8 mouse cellular contexts compared by ENCODE assay signal in the genomic region with DNA sequence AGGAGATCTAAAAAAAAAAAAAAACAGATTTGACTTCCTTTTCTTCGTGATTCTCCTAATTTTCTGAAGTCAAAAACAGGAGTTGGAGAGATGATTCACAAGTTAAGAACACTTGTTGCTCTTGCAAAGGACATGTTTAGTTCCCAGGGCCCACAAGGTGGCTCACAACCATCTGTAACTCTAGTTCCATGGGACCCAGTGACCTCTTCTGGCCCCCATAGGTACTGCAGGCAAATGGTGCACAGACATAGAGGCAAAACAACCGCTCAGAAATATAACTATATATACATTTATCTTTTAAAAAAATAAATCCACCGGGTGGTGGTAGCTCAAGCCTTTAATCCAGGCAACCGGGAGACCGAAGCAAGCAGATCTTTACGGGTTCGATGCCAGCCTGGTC. TPM values are rescaled to one million over a fixed set of nuclear protein-coding genes. Genes with fewer than 3 reads are reported as not detected.
DNase-seq lines count a peak whose midpoint lies in the region; ATAC-seq lines count a peak whose summit lies in the region.

No protein-coding gene starts in this region.

- H3K9ac ChIP-seq in forebrain, embryonic 13.5 days: no peak overlapping the region
- no peak overlapping the region for H3K9ac ChIP-seq in hindbrain, embryonic 11.5 days (ENCODE audit: low read depth, low read length)

- H3K9me3 ChIP-seq in forebrain, embryonic 13.5 days (replicated peaks): no peaks in the 10 kb centered on the region
- H3K9me3 ChIP-seq in hindbrain, embryonic 11.5 days (ENCODE audit: control insufficient read depth, low read length): no peaks in the 10 kb centered on the region

- H3K4me1 ChIP-seq in forebrain, embryonic 13.5 days: peaks cover 5% of the 10 kb centered on the region
- no peaks in the 10 kb centered on the region for H3K4me1 ChIP-seq in hindbrain, embryonic 11.5 days (replicated peaks; ENCODE audit: control insufficient read depth, insufficient read depth, low read length)

- no peak overlapping the region for H3K27ac ChIP-seq in forebrain, embryonic 13.5 days
- no peak overlapping the region for H3K27ac ChIP-seq in hindbrain, embryonic 11.5 days (ENCODE audit: low read depth, low read length)

- no peak for ATAC-seq in cerebellum, adult (ENCODE audit: insufficient number of reproducible peaks, low FRiP score, low TSS enrichment)
- no peak for ATAC-seq in forebrain, embryonic 13.5 days
- ATAC-seq in hindbrain, embryonic 11.5 days (ENCODE audit: low FRiP score): no peak
- peak; percentile 65 for ATAC-seq in megakaryocyte, adult 5-6 weeks (ENCODE audit: poor library complexity, severe bottlenecking)

- DNase-seq in cerebellum, adult 11 months: peak; percentile 25
- peak; percentile 87 for DNase-seq in c-Kit-positive CD71-positive TER-119-negative erythroid progenitor cells, embryonic 14.5 days (ENCODE audit: low read depth)
- peak; percentile 70 for DNase-seq in hindbrain, embryonic 11.5 days (ENCODE audit: low spot score)
- DNase-seq in left cerebral cortex, adult 18-20 months (ENCODE audit: low spot score in 2 of 2): peak; percentile 11 to 14
- peak; percentile 61 for DNase-seq in right cerebral cortex, postnatal 14 days

- WGBS in forebrain, embryonic 13.5 days: 28% methylated on average over 7 of the region's 7 CpGs
- WGBS in hindbrain, embryonic 11.5 days: 22% methylated on average over 7 of the region's 7 CpGs

- peak overlapping the region; percentile 86 for H3K4me3 ChIP-seq in forebrain, embryonic 13.5 days
- H3K4me3 ChIP-seq in hindbrain, embryonic 11.5 days (ENCODE audit: low read depth, low read length): peak overlapping the region; percentile 84; the same call in 1 of the 2 replicates

- peaks cover 29% of the 10 kb centered on the region for H3K36me3 ChIP-seq in forebrain, embryonic 13.5 days (ENCODE audit: poor library complexity, severe bottlenecking)
- no peaks in the 10 kb centered on the region for H3K36me3 ChIP-seq in hindbrain, embryonic 11.5 days (ENCODE audit: control insufficient read depth, insufficient read depth, low read length)

- H3K4me2 ChIP-seq in forebrain, embryonic 13.5 days: peak overlapping the region; percentile 50
- no peak overlapping the region for H3K4me2 ChIP-seq in hindbrain, embryonic 11.5 days (replicated peaks; ENCODE audit: low read depth, low read length)

- H3K27me3 ChIP-seq in forebrain, embryonic 13.5 days: no peaks in the 10 kb centered on the region
- no peaks in the 10 kb centered on the region for H3K27me3 ChIP-seq in hindbrain, embryonic 11.5 days (ENCODE audit: control insufficient read depth, insufficient read depth, low read length)

RNA-seq across cellular contexts. Expression of a gene that starts 1.2 kb away (rescaled TPM):
- polyA plus RNA-seq in forebrain, embryonic 13.5 days (2015; fragmentation: Nextera tagmentation; extraction: Ambion mirVana): 70.2 and 72.5 TPM in 2 replicates
- polyA plus RNA-seq in hindbrain, embryonic 11.5 days (2014; fragmentation: Nextera tagmentation; extraction: Ambion mirVana): 82.7 and 83.0 TPM in 2 replicates
- total RNA-seq in left cerebral cortex, adult 18-20 months (2021): 10 to 100 TPM; 35.7 to 37.6 TPM
- total RNA-seq in megakaryocyte, adult 5-6 weeks (2015): 30.8 and 34.6 TPM in 2 replicates
- total RNA-seq in megakaryocyte, adult 5-6 weeks (2017): 27.1 and 33.9 TPM in 2 replicates

RNA-seq across cellular contexts. Expression of a gene that starts 11.2 kb away (rescaled TPM):
- polyA plus RNA-seq in forebrain, embryonic 13.5 days (2015; fragmentation: Nextera tagmentation; extraction: Ambion mirVana): 15.1 and 17.6 TPM in 2 replicates
- 24.0 and 25.6 TPM in 2 replicates for polyA plus RNA-seq in hindbrain, embryonic 11.5 days (2014; fragmentation: Nextera tagmentation; extraction: Ambion mirVana)
- 10 to 100 TPM; 16.9 to 18.4 TPM for total RNA-seq in left cerebral cortex, adult 18-20 months (2021)
- 19.9 and 23.4 TPM in 2 replicates for total RNA-seq in megakaryocyte, adult 5-6 weeks (2015)
- total RNA-seq in megakaryocyte, adult 5-6 weeks (2017): 23.6 and 27.8 TPM in 2 replicates

Comparison
In these comparisons a context has a peak if more than half of its experiments do, and no peak if none do; other contexts are left out.
1. DNase-seq: peak in every context shown above with its lines; median percentile 87 in c-Kit-positive CD71-positive TER-119-negative erythroid progenitor cells, embryonic 14.5 days; 70 in hindbrain, embryonic 11.5 days; 61 in right cerebral cortex, postnatal 14 days; 25 in cerebellum, adult 11 months; 12 in left cerebral cortex, adult 18-20 months.